Mouse (Mus musculus): ENCODE results near the gene Gtpbp8. TPM values are rescaled to one million over a fixed set of nuclear protein-coding genes. Genes with fewer than 3 reads are reported as not detected.

Gtpbp8 gene
- polyA plus RNA-seq, 1 experiment from 2014 or later, result 38.1 TPM

Other genes starting within 250 kb of the Gtpbp8 start
- 15.3 and 16.9 TPM in 2 replicates for gene Boc, start 187.5 kb downstream of the Gtpbp8 start, polyA plus RNA-seq (2015; fragmentation: Nextera tagmentation; extraction: Ambion mirVana)
- gene Nepro, start 22.1 kb downstream of the Gtpbp8 start, polyA plus RNA-seq (2015; fragmentation: Nextera tagmentation; extraction: Ambion mirVana), result 4.5 and 4.9 TPM in 2 replicates
- gene Cd200r1, start 19.4 kb upstream of the Gtpbp8 start, polyA plus RNA-seq (2015; fragmentation: Nextera tagmentation; extraction: Ambion mirVana), result 0.43 and 0.46 TPM in 2 replicates
- gene Cd200r4, start 65.4 kb upstream of the Gtpbp8 start, polyA plus RNA-seq (2015; fragmentation: Nextera tagmentation; extraction: Ambion mirVana), result not detected in 2 replicates
- gene Cd200r2, start 120.7 kb upstream of the Gtpbp8 start, polyA plus RNA-seq (2015; fragmentation: Nextera tagmentation; extraction: Ambion mirVana), result not detected in 2 replicates
- not detected in 2 replicates for gene Cd200r3, start 197.3 kb upstream of the Gtpbp8 start, polyA plus RNA-seq (2015; fragmentation: Nextera tagmentation; extraction: Ambion mirVana)

Data from forebrain, embryonic 15.5 days (tissue).